Mouse (Mus musculus) embryonic facial prominence, embryonic 11.5 days (tissue): ENCODE measurements around the gene Gabpb2. TPM values are rescaled to one million over a fixed set of nuclear protein-coding genes. Genes with fewer than 3 reads are reported as not detected.
A peak's percentile ranks its signal among the peaks of the same experiment; 100 is the strongest.

Source experiments
- ATAC-seq: fragments of 200-750 bp; cut with Nextera tagmentation; replicated peaks from 2 replicates; pipeline ENCODE4 v1.8.0; 2017; ENCODE audit warnings: low read depth; ENCODE audit not compliant: insufficient number of reproducible peaks, low FRiP score, low TSS enrichment
- DNase-seq: peaks from one replicate; pipeline ENCODE4 v3.0.0-alpha.2; 2015; ENCODE audit warnings: low spot score
- H3K27ac ChIP-seq: fragments of 300-500 bp; sonication (generic); replicated peaks from 2 replicates; pipeline ENCODE4 v1.5.1; 2014; ENCODE audit warnings: mild to moderate bottlenecking, low read depth, low read length, control low read depth
- H3K27me3 ChIP-seq: fragments of 300-500 bp; sonication (generic); 2 replicates; pipeline ENCODE4 v1.6.1; 2014; ENCODE audit warnings: mild to moderate bottlenecking, low read length, moderate library complexity, mixed read lengths; ENCODE audit not compliant: control insufficient read depth, insufficient read depth
- H3K36me3 ChIP-seq: fragments of 300-500 bp; sonication (generic); replicated peaks from 2 replicates; pipeline ENCODE4 v1.6.1; 2014; ENCODE audit warnings: low read depth, mild to moderate bottlenecking, low read length, moderate library complexity, mixed read lengths; ENCODE audit not compliant: control insufficient read depth, insufficient read depth
- H3K4me1 ChIP-seq: fragments of 300-500 bp; sonication (generic); 2 replicates; pipeline ENCODE4 v1.6.1; 2014; ENCODE audit warnings: low read length, mixed read lengths; ENCODE audit not compliant: control insufficient read depth, insufficient read depth
- H3K4me2 ChIP-seq: fragments of 300-500 bp; sonication (generic); 2 replicates; pipeline ENCODE4 v1.6.1; 2014; ENCODE audit warnings: low read depth, mild to moderate bottlenecking, control low read depth, low read length, moderate library complexity
- H3K4me3 ChIP-seq: fragments of 300-500 bp; sonication (generic); 2 replicates; pipeline ENCODE4 v1.5.1; 2014; ENCODE audit warnings: low read depth, low read length, control low read depth
- H3K9ac ChIP-seq: fragments of 300-500 bp; sonication (generic); replicated peaks from 2 replicates; pipeline ENCODE4 v1.6.1; 2014; ENCODE audit warnings: mild to moderate bottlenecking, control low read depth, low read length
- H3K9me3 ChIP-seq: fragments of 300-500 bp; sonication (generic); replicated peaks from 2 replicates; pipeline ENCODE4 v1.6.1; 2016; ENCODE audit warnings: mild to moderate bottlenecking, low read length, inconsistent platforms, mixed read lengths; ENCODE audit not compliant: control insufficient read depth
- WGBS: fragments of 180-500 bp; shearing (Covaris S2); extraction: QIAGEN DNeasy Blood & Tissue Kit; methylation state at CpG from one replicate; pipeline ENCODE4 v1.1.7; 2014; 5-methylcytosine and 5-hydroxymethylcytosine counted together
- polyA plus RNA-seq: library from polyadenylated mRNA; unstranded; fragments of >200 nt; fragmentation: Nextera tagmentation; extraction: Ambion mirVana; gene quantifications from 2 replicates; pipeline ENCODE4 v1.2.1, GENCODE M21; 2014

The Gabpb2 gene
- polyA plus RNA-seq, 1 experiment from 2014 or later = 6.7 TPM

DNA sequence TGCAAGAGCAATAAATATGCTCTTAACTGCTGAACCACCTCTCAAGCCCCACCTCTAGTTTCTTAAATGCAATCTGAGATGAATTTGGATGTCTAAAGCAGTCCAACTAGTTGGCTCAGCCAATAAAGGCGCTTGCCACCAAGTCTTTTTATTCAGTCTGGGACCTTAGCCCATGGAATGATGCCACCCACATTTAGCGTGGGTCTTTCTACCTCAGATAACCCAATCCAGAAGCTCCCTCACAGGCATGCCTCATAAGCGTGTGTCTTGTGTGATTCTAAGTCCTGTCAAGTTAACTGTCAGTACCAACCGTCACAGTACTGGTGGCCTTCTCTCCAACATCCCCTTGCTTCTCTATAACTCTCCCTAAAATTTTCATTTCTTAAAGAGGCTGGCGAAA lies 38.8 kb downstream of the Gabpb2 start:
- no peak overlapping the region for H3K27ac ChIP-seq
- H3K4me2 ChIP-seq = no peak overlapping the region
- no peaks in the 10 kb centered on the region for H3K9me3 ChIP-seq
- no peak overlapping the region for H3K9ac ChIP-seq
- H3K36me3 ChIP-seq = no peaks in the 10 kb centered on the region
- peaks cover 2% of the 10 kb centered on the region; the same call in 1 of the 2 replicates for H3K4me1 ChIP-seq
- DNase-seq = no peak
- 85% methylated on average over 5 of the region's 5 CpGs for WGBS
- peaks cover 3% of the 10 kb centered on the region for H3K27me3 ChIP-seq
- no peak for ATAC-seq
- no peak overlapping the region for H3K4me3 ChIP-seq

DNA sequence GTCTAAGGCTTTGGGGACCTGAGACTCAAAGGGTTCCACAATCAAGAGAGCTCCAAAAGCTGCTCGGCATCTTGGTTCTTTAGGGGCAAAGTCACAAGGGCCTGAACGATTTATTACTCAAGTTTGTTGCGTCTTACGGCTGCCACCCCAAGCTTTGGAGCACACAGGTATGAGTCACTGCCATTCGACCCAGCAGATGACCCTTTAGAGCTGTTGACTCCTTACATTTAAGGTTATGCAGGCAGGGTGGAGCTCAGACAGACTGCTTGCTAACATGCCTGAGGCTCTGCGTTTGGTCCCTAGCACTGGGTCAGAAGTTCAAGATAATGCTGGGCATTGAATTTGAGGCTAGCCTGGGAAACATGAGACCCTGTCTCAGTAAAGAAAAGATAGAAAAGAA lies 40.1 kb downstream of the Gabpb2 start:
- H3K4me1 ChIP-seq = peaks cover 9% of the 10 kb centered on the region
- 79% methylated on average over 6 of the region's 6 CpGs for WGBS
- DNase-seq (no peak), ATAC-seq (no peak)
- no peaks in the 10 kb centered on the region for H3K9me3 ChIP-seq
- peaks cover 16% of the 10 kb centered on the region for H3K27me3 ChIP-seq
- H3K9ac ChIP-seq = no peak overlapping the region
- no peak overlapping the region for H3K4me2 ChIP-seq
- H3K36me3 ChIP-seq = no peaks in the 10 kb centered on the region
- H3K27ac ChIP-seq = no peak overlapping the region
- H3K4me3 ChIP-seq = no peak overlapping the region

DNA sequence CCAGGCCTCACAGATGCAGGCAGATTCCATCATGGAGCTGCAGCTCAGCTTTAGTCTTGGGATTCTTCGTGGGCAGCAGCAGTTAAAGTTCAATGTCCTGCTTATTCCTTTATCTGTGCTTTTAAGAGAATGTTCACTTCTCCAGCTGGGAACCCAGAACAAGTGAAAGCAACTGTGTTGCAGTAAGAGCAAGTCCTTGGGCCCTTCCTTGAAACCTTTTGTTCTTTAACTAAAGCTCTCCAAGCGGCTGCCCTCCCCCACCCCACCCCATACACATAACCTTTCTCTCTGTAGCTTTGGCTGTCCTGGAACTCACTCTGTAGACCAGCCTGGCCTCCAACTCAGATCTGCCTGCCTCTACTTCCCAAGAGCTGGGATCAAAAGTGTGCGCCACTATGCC lies 41.2 kb downstream of the Gabpb2 start:
- H3K27ac ChIP-seq = no peak overlapping the region
- no peak overlapping the region for H3K4me2 ChIP-seq
- H3K4me1 ChIP-seq = peaks cover 9% of the 10 kb centered on the region
- no peak for ATAC-seq
- no peaks in the 10 kb centered on the region; the same call in 1 of the 2 replicates for H3K36me3 ChIP-seq
- 56% methylated on average over 3 of the region's 3 CpGs for WGBS
- peaks cover 27% of the 10 kb centered on the region for H3K27me3 ChIP-seq
- DNase-seq = no peak
- no peak overlapping the region for H3K4me3 ChIP-seq
- no peak overlapping the region for H3K9ac ChIP-seq
- H3K9me3 ChIP-seq = no peaks in the 10 kb centered on the region

GRCm38 (mm10) chr3:95174011-95174592 lies 43.6 kb downstream of the Gabpb2 start:
- no peak overlapping the region for H3K4me2 ChIP-seq
- ATAC-seq (peak; percentile 39; the same call in 1 of the 2 replicates), DNase-seq (peak; percentile 84)
- H3K4me1 ChIP-seq = peaks cover 9% of the 10 kb centered on the region
- peaks cover 10% of the 10 kb centered on the region for H3K36me3 ChIP-seq
- H3K27ac ChIP-seq = no peak overlapping the region
- peaks cover 41% of the 10 kb centered on the region for H3K27me3 ChIP-seq
- H3K9me3 ChIP-seq = no peaks in the 10 kb centered on the region
- WGBS = 2% methylated on average over 16 of the region's 16 CpGs
- H3K4me3 ChIP-seq = peak overlapping the region; percentile 23; the same call in 1 of the 2 replicates
- H3K9ac ChIP-seq = no peak overlapping the region

DNA sequence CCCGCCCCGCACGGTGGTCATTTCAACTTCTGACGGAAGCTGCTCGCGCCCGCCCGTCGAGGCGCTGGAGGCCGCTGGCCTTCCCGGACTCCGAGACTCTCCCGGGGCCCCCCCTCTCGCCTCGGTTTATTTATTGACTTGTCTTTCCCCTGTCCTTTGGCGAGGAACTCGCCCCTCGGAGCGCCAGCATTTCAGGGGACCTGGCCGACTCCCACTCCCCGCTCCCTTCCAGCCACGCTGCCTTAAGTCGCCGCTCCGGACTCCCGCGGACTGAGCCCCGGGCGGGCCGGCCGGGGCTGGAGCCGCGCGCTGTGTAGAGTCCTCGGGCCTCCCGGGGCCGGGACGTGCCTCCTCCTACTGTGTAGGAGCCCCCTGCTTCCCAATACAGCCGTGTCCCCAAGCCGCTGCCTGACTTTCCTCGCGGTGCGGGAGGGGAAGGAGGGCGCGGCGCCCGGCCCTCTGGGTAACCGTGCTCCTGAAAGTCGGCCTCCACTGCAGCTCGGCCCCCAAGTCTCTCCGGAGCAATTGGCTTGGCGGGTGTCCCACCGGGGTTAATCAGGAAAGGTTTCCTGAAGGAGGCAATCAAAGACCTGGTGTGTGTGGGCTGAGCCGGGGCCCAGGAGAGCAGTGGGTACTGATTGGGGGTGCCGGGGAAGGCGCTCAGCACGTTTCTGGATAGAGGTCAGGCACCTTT lies 44.3 kb downstream of the Gabpb2 start:
- Histone ChIP-seq H3K9me3 (no peaks in the 10 kb centered on the region), H3K4me1 (peaks cover 9% of the 10 kb centered on the region), H3K36me3 (peaks cover 10% of the 10 kb centered on the region), H3K4me3 (peak overlapping the region; percentile 23), H3K9ac (peak overlapping the region; percentile 43), H3K4me2 (peak overlapping the region; percentile 46), H3K27ac (no peak overlapping the region), H3K27me3 (peaks cover 41% of the 10 kb centered on the region)
- no peak; the same call in 1 of the 2 replicates for ATAC-seq
- DNase-seq = peak; percentile 40
- WGBS = 2% methylated on average over 46 of the region's 58 CpGs

DNA sequence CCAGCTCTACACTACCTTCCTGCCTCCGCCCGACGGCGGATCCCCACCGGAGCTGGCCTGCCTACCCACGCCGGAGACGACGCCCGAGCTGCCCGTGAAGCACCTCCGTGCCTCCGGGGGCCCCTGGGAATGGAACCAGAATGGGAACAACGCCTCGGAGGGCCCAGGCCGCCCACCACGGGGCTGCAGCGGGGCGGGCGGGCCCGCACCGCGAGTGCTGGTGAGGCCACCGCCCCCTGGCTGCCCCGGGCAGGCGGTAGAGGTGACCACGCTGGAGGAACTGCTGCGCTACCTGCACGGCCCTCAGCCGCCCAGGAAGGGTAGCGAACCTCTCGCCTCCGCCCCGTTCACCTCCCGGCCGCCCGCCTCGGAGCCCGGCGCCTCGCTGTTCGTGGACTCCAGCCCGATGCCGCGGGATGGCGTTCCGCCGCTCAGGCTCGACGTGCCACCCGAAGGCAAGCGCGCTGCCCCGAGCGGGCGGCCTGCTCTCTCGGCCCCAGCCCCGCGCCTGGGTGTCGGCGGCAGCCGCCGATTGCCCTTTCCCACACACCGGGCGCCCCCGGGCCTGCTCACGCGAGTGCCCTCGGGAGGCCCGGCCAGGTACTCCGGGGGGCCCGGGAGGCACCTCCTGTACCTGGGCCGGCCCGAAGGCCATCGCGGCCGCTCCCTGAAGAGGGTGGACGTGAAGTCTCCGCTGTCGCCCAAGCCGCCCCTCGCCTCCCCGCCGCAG lies 45.0 kb downstream of the Gabpb2 start:
- Histone ChIP-seq H3K9me3 (no peaks in the 10 kb centered on the region), H3K4me1 (peaks cover 9% of the 10 kb centered on the region), H3K27me3 (peaks cover 41% of the 10 kb centered on the region), H3K27ac (no peak overlapping the region), H3K9ac (no peak overlapping the region; the same call in 1 of the 2 replicates), H3K4me3 (peak overlapping the region; percentile 6; the same call in 1 of the 2 replicates), H3K36me3 (peaks cover 10% of the 10 kb centered on the region), H3K4me2 (peak overlapping the region; percentile 46)
- DNase-seq (peak; percentile 4), ATAC-seq (no peak)
- WGBS = 14% methylated on average over 55 of the region's 84 CpGs

- Histone ChIP-seq H3K9me3 (no peaks in the 10 kb centered on the region), H3K9ac (no peak overlapping the region), H3K4me1 (peaks cover 9% of the 10 kb centered on the region), H3K27ac (no peak overlapping the region), H3K4me2 (no peak overlapping the region), H3K27me3 (peaks cover 41% of the 10 kb centered on the region), H3K36me3 (peaks cover 12% of the 10 kb centered on the region), H3K4me3 (no peak overlapping the region)
- ATAC-seq = no peak
- WGBS = 84% methylated on average over 6 of the region's 6 CpGs
- no peak for DNase-seq
These were observed 46.6 kb downstream of the Gabpb2 start for GRCm38 (mm10) chr3:95171105-95171504.

- peaks cover 9% of the 10 kb centered on the region for H3K4me1 ChIP-seq
- peaks cover 12% of the 10 kb centered on the region for H3K36me3 ChIP-seq
- H3K4me3 ChIP-seq = no peak overlapping the region
- H3K27me3 ChIP-seq = peaks cover 41% of the 10 kb centered on the region
- no peaks in the 10 kb centered on the region for H3K9me3 ChIP-seq
- no peak overlapping the region for H3K4me2 ChIP-seq
- no peak overlapping the region for H3K9ac ChIP-seq
- WGBS = 90% methylated on average over 10 of the region's 10 CpGs
- H3K27ac ChIP-seq = no peak overlapping the region
- no peak for ATAC-seq
- no peak for DNase-seq
These were observed 47.7 kb downstream of the Gabpb2 start for GRCm38 (mm10) chr3:95169996-95170395.
